Mouse (Mus musculus) intestine, postnatal 0 days (tissue): ENCODE results near the gene Atxn1. TPM values are rescaled to one million over a fixed set of nuclear protein-coding genes. Genes with fewer than 3 reads are reported as not detected.

Source experiments
- ATAC-seq: fragments of 200-750 bp; cut with Nextera tagmentation; 2 replicates; pipeline ENCODE4 v1.8.0; 2017; ENCODE audit warnings: mild to moderate bottlenecking, moderate TSS enrichment, moderate library complexity
- H3K27ac ChIP-seq: fragments of 300-500 bp; sonication (generic); 2 replicates; pipeline ENCODE4 v1.5.1; 2014; ENCODE audit warnings: mild to moderate bottlenecking, low read depth, low read length, moderate library complexity
- H3K27me3 ChIP-seq: fragments of 300-500 bp; sonication (generic); replicated peaks from 2 replicates; pipeline ENCODE4 v1.6.1; 2014; ENCODE audit warnings: low read length, mixed read lengths; ENCODE audit not compliant: control insufficient read depth, insufficient read depth
- H3K36me3 ChIP-seq: fragments of 300-500 bp; sonication (generic); 2 replicates; pipeline ENCODE4 v1.6.1; 2014; ENCODE audit warnings: mild to moderate bottlenecking, moderate library complexity; ENCODE audit not compliant: control insufficient read depth, insufficient read depth
- H3K4me1 ChIP-seq: fragments of 300-500 bp; sonication (generic); replicated peaks from 2 replicates; pipeline ENCODE4 v1.6.1; 2014; ENCODE audit warnings: antibody characterized with exemption, low read length, mixed read lengths; ENCODE audit not compliant: control insufficient read depth, insufficient read depth
- H3K4me2 ChIP-seq: fragments of 300-500 bp; sonication (generic); replicated peaks from 2 replicates; pipeline ENCODE4 v1.6.1; 2014; ENCODE audit warnings: low read depth, mild to moderate bottlenecking, moderate library complexity
- H3K4me3 ChIP-seq: fragments of 300-500 bp; sonication (generic); 2 replicates; pipeline ENCODE4 v1.5.1; 2014; ENCODE audit warnings: low read depth, low read length
- H3K9ac ChIP-seq: fragments of 300-500 bp; sonication (generic); 2 replicates; pipeline ENCODE4 v1.6.1; 2014; ENCODE audit warnings: mild to moderate bottlenecking, low read depth, low read length
- H3K9me3 ChIP-seq: fragments of 300-500 bp; sonication (generic); 2 replicates; pipeline ENCODE4 v1.6.1; 2016; ENCODE audit warnings: mixed run types; ENCODE audit not compliant: control insufficient read depth
- CTCF ChIP-seq: sonication (generic); IDR thresholded peaks from 2 replicates; pipeline ENCODE4 v1.5.1; 2016; ENCODE audit warnings: low read depth, mild to moderate bottlenecking, control low read depth, antibody characterized with exemption, moderate library complexity
- WGBS: fragments of 180-500 bp; shearing (Covaris S2); extraction: QIAGEN DNeasy Blood & Tissue Kit; methylation state at CpG from one replicate; pipeline ENCODE4 v1.1.7; 2014; 5-methylcytosine and 5-hydroxymethylcytosine counted together
- polyA plus RNA-seq: library from polyadenylated mRNA; unstranded; fragments of >200 nt; fragmentation: Nextera tagmentation; extraction: Ambion mirVana; gene quantifications from 2 replicates; pipeline ENCODE4 v1.2.1, GENCODE M21; 2015

The Atxn1 gene
- polyA plus RNA-seq, 1 experiment from 2014 or later = 6.1 TPM

DNA sequence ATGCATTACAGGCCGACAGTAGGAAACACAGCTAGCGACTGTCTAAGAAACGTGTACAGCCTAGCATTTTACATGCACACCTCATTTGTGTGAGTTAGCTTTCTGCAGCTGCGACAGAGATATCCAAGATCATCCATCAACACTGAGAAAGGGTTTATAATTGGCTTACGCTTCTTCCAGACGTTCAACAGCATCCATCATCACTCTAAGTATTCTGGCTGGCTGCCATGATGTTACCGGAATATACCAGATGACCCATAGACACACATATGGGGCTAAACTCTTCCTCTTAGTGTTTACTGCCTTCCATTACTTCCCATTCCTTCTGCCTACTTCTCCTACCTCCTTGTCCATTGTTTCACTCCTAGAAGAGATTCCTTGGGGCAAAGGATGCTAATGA, 369.4 kb downstream of the Atxn1 start:
- Histone ChIP-seq H3K27me3 (no peaks in the 10 kb centered on the region), H3K36me3 (no peaks in the 10 kb centered on the region), H3K4me3 (no peak overlapping the region), H3K4me2 (no peak overlapping the region), H3K27ac (no peak overlapping the region), H3K9ac (no peak overlapping the region), H3K4me1 (no peaks in the 10 kb centered on the region), H3K9me3 (no peaks in the 10 kb centered on the region)
- 62% methylated on average over 7 of the region's 7 CpGs for WGBS
- no peak for TF ChIP-seq CTCF
- ATAC-seq = no peak

DNA sequence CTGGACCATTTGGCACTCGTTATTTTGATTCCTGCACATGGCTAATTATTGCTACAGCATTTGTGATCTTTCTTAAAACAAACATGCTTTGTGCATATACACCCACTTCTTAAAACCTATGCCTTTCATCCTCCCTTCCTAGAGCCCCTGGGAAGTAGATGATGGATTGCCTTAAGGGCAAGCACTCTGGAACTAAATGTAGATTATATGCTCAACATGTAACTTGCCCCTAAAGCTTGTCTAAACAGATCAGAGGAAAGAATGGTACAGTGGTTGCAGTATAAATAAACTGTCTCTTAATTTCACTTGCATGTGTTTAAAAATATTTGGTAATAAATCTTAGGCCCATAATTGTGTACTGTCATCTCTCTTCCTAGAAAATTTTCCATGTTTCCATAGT, 370.9 kb downstream of the Atxn1 start:
- Histone ChIP-seq H3K36me3 (no peaks in the 10 kb centered on the region), H3K4me1 (no peaks in the 10 kb centered on the region), H3K9ac (no peak overlapping the region), H3K4me2 (no peak overlapping the region), H3K27me3 (no peaks in the 10 kb centered on the region), H3K4me3 (no peak overlapping the region), H3K9me3 (no peaks in the 10 kb centered on the region), H3K27ac (no peak overlapping the region)
- 60% methylated on average over 1 of the region's 1 CpGs for WGBS
- TF ChIP-seq CTCF = no peak
- no peak for ATAC-seq

DNA sequence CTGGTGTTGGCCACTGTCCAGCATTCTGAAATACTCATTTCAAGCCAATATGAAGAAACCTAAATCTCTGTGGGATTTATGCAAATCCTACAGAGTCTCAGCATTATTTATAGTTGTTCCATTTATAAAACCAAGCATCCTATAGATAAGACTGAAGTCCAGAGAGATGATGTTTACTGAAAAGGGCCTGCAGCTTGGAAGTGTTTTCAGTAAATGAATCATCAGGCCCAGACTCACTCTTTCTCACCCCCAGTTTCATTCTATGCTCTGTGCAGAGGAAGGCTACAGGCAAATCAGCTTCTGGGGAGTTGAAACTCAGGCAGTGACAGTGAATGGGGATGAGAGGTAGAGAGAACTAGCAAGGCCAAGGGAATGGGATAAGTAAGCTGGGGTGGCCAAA, 373.9 kb downstream of the Atxn1 start:
- TF ChIP-seq CTCF = no peak
- no peaks in the 10 kb centered on the region for H3K9me3 ChIP-seq
- H3K4me2 ChIP-seq = no peak overlapping the region
- no peak overlapping the region for H3K9ac ChIP-seq
- H3K4me3 ChIP-seq = no peak overlapping the region
- H3K27ac ChIP-seq = no peak overlapping the region
- no peaks in the 10 kb centered on the region for H3K27me3 ChIP-seq
- H3K4me1 ChIP-seq = no peaks in the 10 kb centered on the region
- ATAC-seq = no peak
- no peaks in the 10 kb centered on the region for H3K36me3 ChIP-seq

DNA sequence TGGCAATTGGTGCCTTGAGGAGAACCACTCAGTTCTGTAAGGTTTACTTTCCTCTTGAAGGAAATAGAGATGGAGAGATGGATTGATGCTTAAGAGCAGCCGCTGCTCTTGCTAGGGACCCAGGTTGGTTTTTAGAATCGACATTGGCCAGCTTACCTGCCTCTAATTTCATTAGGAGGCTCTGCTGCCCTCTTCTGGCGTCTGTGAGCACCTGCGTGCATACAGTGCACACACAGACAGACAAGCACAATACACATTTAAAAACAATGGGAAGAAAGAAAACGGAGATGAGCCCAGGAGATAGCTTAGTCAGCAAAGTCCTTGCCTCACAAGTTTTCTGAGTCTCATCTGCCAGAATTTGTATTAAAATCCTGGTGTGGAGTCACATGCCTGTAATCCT, 381.7 kb downstream of the Atxn1 start:
- TF ChIP-seq CTCF = peak; percentile 38; the same call in 1 of the 2 replicates
- Histone ChIP-seq H3K4me1 (no peaks in the 10 kb centered on the region), H3K9me3 (no peaks in the 10 kb centered on the region), H3K4me3 (no peak overlapping the region), H3K36me3 (no peaks in the 10 kb centered on the region), H3K27me3 (no peaks in the 10 kb centered on the region), H3K27ac (no peak overlapping the region), H3K4me2 (no peak overlapping the region), H3K9ac (no peak overlapping the region)
- 90% methylated on average over 5 of the region's 5 CpGs for WGBS
- ATAC-seq = no peak

DNA sequence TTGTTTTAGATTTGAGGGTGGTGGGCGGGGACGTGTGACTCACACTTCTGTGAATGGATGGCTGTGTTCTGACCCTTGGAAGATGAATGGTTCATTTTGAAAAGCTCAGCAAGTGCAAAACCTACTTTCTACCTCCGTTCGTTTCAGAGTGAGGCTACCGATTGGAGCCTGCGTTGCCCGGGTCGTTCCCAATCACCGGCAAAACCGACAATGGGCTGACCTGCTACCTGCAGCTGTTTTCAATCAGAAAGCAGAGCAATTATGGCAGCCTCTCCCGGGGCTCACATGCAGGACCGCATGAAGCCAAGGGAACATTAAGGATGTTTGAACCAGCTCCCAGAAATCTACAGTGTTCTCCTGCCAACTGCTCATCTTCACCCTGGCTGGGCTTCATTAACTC, 382.5 kb downstream of the Atxn1 start:
- no peaks in the 10 kb centered on the region for H3K36me3 ChIP-seq
- H3K4me2 ChIP-seq = no peak overlapping the region
- WGBS = 68% methylated on average over 12 of the region's 12 CpGs

DNA sequence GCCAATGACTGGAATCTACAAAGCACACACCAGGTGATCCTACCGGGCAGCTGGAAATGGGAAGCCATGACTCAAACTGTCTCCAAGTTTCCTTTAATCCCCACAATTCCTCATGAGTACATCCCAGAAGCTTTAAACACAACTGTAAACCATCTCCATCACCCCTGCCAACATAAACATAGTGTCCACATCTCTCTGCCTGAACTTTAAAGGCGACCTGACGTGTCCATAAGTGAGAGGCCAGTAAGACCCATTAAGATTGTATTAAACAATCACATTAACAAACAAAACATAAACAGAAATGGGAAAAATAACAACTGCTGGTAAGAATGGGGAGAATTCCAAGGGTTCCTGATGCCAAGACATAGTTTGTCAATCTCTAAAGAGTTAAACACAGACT, 385.1 kb downstream of the Atxn1 start:
- 58% methylated on average over 3 of the region's 3 CpGs for WGBS
- no peak overlapping the region for H3K9ac ChIP-seq
- no peaks in the 10 kb centered on the region for H3K9me3 ChIP-seq
- no peaks in the 10 kb centered on the region for H3K36me3 ChIP-seq
- H3K4me1 ChIP-seq = 0 out of 2 replicates have a peak, but pooled peaks cover 2% of the 10 kb centered on the region
- no peak overlapping the region for H3K27ac ChIP-seq
- ATAC-seq = no peak
- TF ChIP-seq CTCF = no peak
- H3K4me3 ChIP-seq = no peak overlapping the region
- no peaks in the 10 kb centered on the region for H3K27me3 ChIP-seq
- H3K4me2 ChIP-seq = no peak overlapping the region

More for the DNA sequence above, 382.5 kb downstream of the Atxn1 start:
- no peak overlapping the region for H3K4me3 ChIP-seq
- H3K27ac ChIP-seq = no peak overlapping the region
- no peak for TF ChIP-seq CTCF
- no peaks in the 10 kb centered on the region for H3K9me3 ChIP-seq
- no peak overlapping the region for H3K9ac ChIP-seq
- ATAC-seq = no peak
- H3K27me3 ChIP-seq = no peaks in the 10 kb centered on the region
- H3K4me1 ChIP-seq = no peaks in the 10 kb centered on the region

DNA sequence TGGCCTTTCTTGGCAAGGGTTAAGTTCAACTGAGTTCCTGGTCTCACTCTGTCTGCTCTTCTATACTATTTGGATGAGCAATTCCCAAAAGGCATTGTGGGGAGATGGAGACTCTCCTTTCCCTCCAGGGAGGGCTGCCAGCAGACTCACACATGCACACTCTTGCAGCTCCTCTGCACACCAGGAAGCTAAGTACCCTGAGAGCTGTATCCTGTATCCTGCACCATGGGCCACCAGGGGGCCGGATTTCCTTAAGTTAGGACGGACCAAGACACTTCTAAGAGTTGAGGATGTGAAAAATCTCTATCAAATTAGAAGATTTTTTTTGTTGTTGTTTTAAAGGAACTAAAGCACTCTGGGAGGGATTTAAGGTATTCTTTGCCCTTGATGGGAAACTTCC, 387.0 kb downstream of the Atxn1 start:
- 48% methylated on average over 2 of the region's 2 CpGs for WGBS
- TF ChIP-seq CTCF = peak; percentile 62
- no peak overlapping the region for H3K4me2 ChIP-seq
- 0 out of 2 replicates have a peak, but pooled peaks cover 2% of the 10 kb centered on the region for H3K4me1 ChIP-seq
- H3K4me3 ChIP-seq = no peak overlapping the region
- no peak overlapping the region for H3K9ac ChIP-seq
- H3K36me3 ChIP-seq = no peaks in the 10 kb centered on the region
- H3K27me3 ChIP-seq = no peaks in the 10 kb centered on the region
- no peak for ATAC-seq
- H3K9me3 ChIP-seq = no peaks in the 10 kb centered on the region
- no peak overlapping the region for H3K27ac ChIP-seq
